In genomic region chr12:14411102-14411501, GRCm38 (mm10) we compare ENCODE assay signal across 20 mouse cellular contexts.
DNase-seq lines count a peak whose midpoint lies in the region; ATAC-seq and TF ChIP-seq lines count a peak whose summit lies in the region.
"Had no signal": no experiment of that assay in that cellular context is flagged by ENCODE, and none has a peak within 500 bp of the region (broad histone marks: within the 10 kb centered on the region; RNA-seq: fewer than 3 reads in every experiment).

No protein-coding gene starts in this region.

- no peaks in the 10 kb centered on the region for H3K36me3 ChIP-seq in forebrain, postnatal 0 days (ENCODE audit: insufficient read depth)
- H3K36me3 ChIP-seq in forebrain, embryonic 12.5 days (replicated peaks), result no peaks in the 10 kb centered on the region
- no peaks in the 10 kb centered on the region for H3K36me3 ChIP-seq in hindbrain, postnatal 0 days (ENCODE audit: insufficient read depth, low read length)
- H3K36me3 ChIP-seq: embryonic facial prominence, embryonic 10.5 days; heart, embryonic 10.5 days; hindbrain, embryonic 12.5 days had no signal

- H3K4me1 ChIP-seq in forebrain, postnatal 0 days (ENCODE audit: insufficient read depth), result no peaks in the 10 kb centered on the region
- no peaks in the 10 kb centered on the region for H3K4me1 ChIP-seq in forebrain, embryonic 12.5 days
- no peaks in the 10 kb centered on the region for H3K4me1 ChIP-seq in hindbrain, postnatal 0 days (ENCODE audit: insufficient read depth, low read length)
- H3K4me1 ChIP-seq: embryonic facial prominence, embryonic 10.5 days; heart, embryonic 10.5 days; hindbrain, embryonic 12.5 days had no signal

- H3K4me3 ChIP-seq in forebrain, postnatal 0 days (ENCODE audit: low read depth, low read length), result no peak overlapping the region
- no peak overlapping the region for H3K4me3 ChIP-seq in forebrain, embryonic 12.5 days (replicated peaks)
- H3K4me3 ChIP-seq in hindbrain, postnatal 0 days (ENCODE audit: low read length), result no peak overlapping the region
- H3K4me3 ChIP-seq: embryonic facial prominence, embryonic 10.5 days; heart, embryonic 10.5 days; hindbrain, embryonic 12.5 days had no signal

- H3K9ac ChIP-seq in forebrain, postnatal 0 days, result no peak overlapping the region
- no peak overlapping the region for H3K9ac ChIP-seq in forebrain, embryonic 12.5 days
- H3K9ac ChIP-seq in hindbrain, postnatal 0 days (replicated peaks; ENCODE audit: low read length), result no peak overlapping the region
- H3K9ac ChIP-seq: hindbrain, embryonic 12.5 days had no signal

- no peak overlapping the region for H3K4me2 ChIP-seq in forebrain, postnatal 0 days (ENCODE audit: low read depth)
- no peak overlapping the region for H3K4me2 ChIP-seq in forebrain, embryonic 12.5 days
- no peak overlapping the region for H3K4me2 ChIP-seq in hindbrain, postnatal 0 days (ENCODE audit: low read depth, low read length)
- H3K4me2 ChIP-seq: hindbrain, embryonic 12.5 days had no signal

- peak; percentile 15 for DNase-seq in forebrain, postnatal 0 days
- DNase-seq in right cerebral cortex, adult 18-20 months, result peak; percentile 3
- DNase-seq in right cerebral cortex, postnatal 25 days, result no peak
- peak; percentile 18 to 22 for DNase-seq in layer of hippocampus, adult 8-10 months (ENCODE audit: low spot score in 2 of 2)
- no peak for DNase-seq in hindbrain, postnatal 0 days (ENCODE audit: low spot score)
- DNase-seq: adrenal gland, postnatal 10 days; cerebellum, adult 18-20 months; cerebellum, adult 9-11 months; cerebellum, postnatal 36 days; gastrocnemius, postnatal 36 days; heart, adult 18-20 months; heart, postnatal 10 days; heart, postnatal 4 days had no signal

- no peak overlapping the region for H3K27ac ChIP-seq in forebrain, postnatal 0 days (ENCODE audit: low read depth, low read length)
- no peak overlapping the region for H3K27ac ChIP-seq in forebrain, embryonic 12.5 days
- H3K27ac ChIP-seq in hindbrain, postnatal 0 days, result no peak overlapping the region
- H3K27ac ChIP-seq: embryonic facial prominence, embryonic 10.5 days; heart, embryonic 10.5 days; hindbrain, embryonic 12.5 days had no signal

- peak; percentile 47; the same call in 1 of the 2 replicates for ATAC-seq in forebrain, postnatal 0 days
- ATAC-seq in forebrain, embryonic 12.5 days (ENCODE audit: low FRiP score), result no peak
- no peak for ATAC-seq in granulocyte monocyte progenitor cell, adult 5-6 weeks (replicated peaks; ENCODE audit: poor library complexity, severe bottlenecking)
- ATAC-seq in hindbrain, postnatal 0 days, result no peak
- ATAC-seq: forebrain, embryonic 14.5 days; hindbrain, embryonic 16.5 days had no signal

- TF ChIP-seq CTCF in forebrain, postnatal 0 days (IDR thresholded peaks at IDR 0.05; ENCODE audit: low read depth), result no peak
- no peak for TF ChIP-seq CTCF in hindbrain, postnatal 0 days (IDR thresholded peaks at IDR 0.05; ENCODE audit: low read depth)

- H3K27me3 ChIP-seq in forebrain, postnatal 0 days (ENCODE audit: insufficient read depth, low read length), result no peaks in the 10 kb centered on the region
- no peaks in the 10 kb centered on the region for H3K27me3 ChIP-seq in forebrain, embryonic 12.5 days
- no peaks in the 10 kb centered on the region for H3K27me3 ChIP-seq in hindbrain, postnatal 0 days (ENCODE audit: insufficient read depth, low read length)
- H3K27me3 ChIP-seq: hindbrain, embryonic 12.5 days had no signal

- H3K9me3 ChIP-seq in forebrain, postnatal 0 days (ENCODE audit: low read length), result no peaks in the 10 kb centered on the region
- no peaks in the 10 kb centered on the region for H3K9me3 ChIP-seq in forebrain, embryonic 12.5 days
- H3K9me3 ChIP-seq in hindbrain, postnatal 0 days (ENCODE audit: low read length), result no peaks in the 10 kb centered on the region
- H3K9me3 ChIP-seq: embryonic facial prominence, embryonic 10.5 days; heart, embryonic 10.5 days; hindbrain, embryonic 12.5 days had no signal

- 79% methylated on average over 1 of the region's 1 CpGs for WGBS in forebrain, postnatal 0 days
- 88% methylated on average over 1 of the region's 1 CpGs for WGBS in forebrain, embryonic 12.5 days
- WGBS in hindbrain, postnatal 0 days, result 79% methylated on average over 1 of the region's 1 CpGs

Comparison
In these comparisons a context has a peak if more than half of its experiments do, and no peak if none do; other contexts are left out.
1. DNase-seq: peak in forebrain, postnatal 0 days (single experiment), right cerebral cortex, adult 18-20 months (single experiment) and layer of hippocampus, adult 8-10 months (2 of 2); none in right cerebral cortex, postnatal 25 days (single experiment) and hindbrain, postnatal 0 days (single experiment).